Mouse (Mus musculus) kidney, adult 2 months (tissue): Measurements from ENCODE around the gene Hist1h3c.

Experiments
- CTCF ChIP-seq: fragments of 200-500 bp; conservative IDR thresholded peaks from 2 replicates; pipeline ENCODE4 v1.5.1; 2011; ENCODE audit warnings: low read depth, mild to moderate bottlenecking, control low read depth, low read length, moderate library complexity, mixed read lengths; ENCODE audit not compliant: insufficient read depth, insufficient read length
- POLR2A ChIP-seq: fragments of 200-500 bp; IDR thresholded peaks from one replicate; pipeline ENCODE4 v1.6.1; 2011; ENCODE audit warnings: low read depth, low read length, control low read depth

- TF ChIP-seq POLR2A (no peak), CTCF (no peak)
Measured at GRCm38 (mm10) chr13:23745381-23746161, at the start of gene Hist1h3c.
